Mouse (Mus musculus) ES-E14 (cell line): ENCODE results near the gene Efna4. TPM values are rescaled to one million over a fixed set of nuclear protein-coding genes. Genes with fewer than 3 reads are reported as not detected.
A peak's percentile ranks its signal among the peaks of the same experiment; 100 is the strongest.

ENCODE experiments used
- DNase-seq: peaks from one replicate; pipeline ENCODE4 v3.0.0-alpha.2; 2013; ENCODE audit warnings: low read depth, low spot score
- H3K27ac ChIP-seq: 2 replicates; pipeline ENCODE4 v1.5.1; 2012; ENCODE audit warnings: low read depth, mild to moderate bottlenecking, low read length, moderate library complexity, mixed read lengths; ENCODE audit not compliant: poor library complexity, insufficient read depth, severe bottlenecking
- H3K36me3 ChIP-seq: 2 replicates; pipeline ENCODE4 v1.6.1; 2012; ENCODE audit warnings: mild to moderate bottlenecking, low read length, moderate library complexity, mixed read lengths; ENCODE audit not compliant: control insufficient read depth, poor library complexity, insufficient read depth, severe bottlenecking
- H3K4me1 ChIP-seq, 2 experiments: fragments of 150-350 bp in 1 of 2; sonication (generic) in 1 of 2; 2 replicates each; pipeline ENCODE4 v1.6.1; 2012; ENCODE audit warnings: low read length in 2 of 2, mild to moderate bottlenecking in 1 of 2, mixed read lengths in 1 of 2; ENCODE audit not compliant: control insufficient read depth in 2 of 2, insufficient read depth in 2 of 2, poor library complexity in 1 of 2
- H3K4me3 ChIP-seq, 2 experiments: fragments of 150-350 bp in 1 of 2; sonication (generic) in 1 of 2; 2 replicates each; pipeline ENCODE4 v1.5.1; 2012; ENCODE audit warnings: low read length in 2 of 2, low read depth in 1 of 2, mild to moderate bottlenecking in 1 of 2, mixed read lengths in 1 of 2; ENCODE audit not compliant: insufficient read depth in 1 of 2, poor library complexity in 1 of 2, severe bottlenecking in 1 of 2
- H3K9ac ChIP-seq: 2 replicates; pipeline ENCODE4 v1.6.1; 2012; ENCODE audit warnings: low read depth, mild to moderate bottlenecking, low read length, mixed read lengths; ENCODE audit not compliant: poor library complexity, insufficient read depth, severe bottlenecking
- H3K9me3 ChIP-seq: fragments of 150-350 bp; sonication (generic); 2 replicates; pipeline ENCODE4 v1.6.1; 2012; ENCODE audit warnings: low read depth, mild to moderate bottlenecking, low read length; ENCODE audit not compliant: control insufficient read depth, insufficient read depth
- CHD2 ChIP-seq: IDR thresholded peaks from 2 replicates; pipeline ENCODE4 v1.6.1; 2014; ENCODE audit warnings: mild to moderate bottlenecking, low read depth, low read length, inconsistent platforms
- HCFC1 ChIP-seq: IDR thresholded peaks from 2 replicates; pipeline ENCODE4 v1.6.1; 2012; ENCODE audit warnings: low read length, inconsistent platforms, borderline replicate concordance; ENCODE audit not compliant: insufficient read depth
- MAFK ChIP-seq: IDR thresholded peaks from 2 replicates; pipeline ENCODE4 v1.6.1; 2014; ENCODE audit warnings: mild to moderate bottlenecking, low read depth, low read length, inconsistent platforms; ENCODE audit not compliant: insufficient read depth
- ZC3H11A ChIP-seq: IDR thresholded peaks from 2 replicates; pipeline ENCODE4 v1.6.1; 2012; ENCODE audit warnings: low read depth, mild to moderate bottlenecking, inconsistent platforms, low read length, borderline replicate concordance
- ZNF384 ChIP-seq: IDR thresholded peaks from 2 replicates; pipeline ENCODE4 v1.6.1; 2012; ENCODE audit warnings: low read depth, low read length, inconsistent platforms
- in situ Hi-C, 2 experiments: fragments of 600-800 bp; cut with MboI; formaldehyde crosslinking; loops; one replicate each; pipeline ENCODE4 v1.15.1; 2025; ENCODE audit warnings: low sequenced_read_pairs in 2 of 2, inconsistent platforms in 1 of 2; ENCODE audit not compliant: unreplicated experiment in 2 of 2
- total RNA-seq: library from RNA; depleted of rRNA; stranded (reverse); fragments of 300-350 nt; gene quantifications from 2 replicates; pipeline ENCODE4 v1.2.3, GENCODE M21; 2012

Efna4 gene
- total RNA-seq, 1 experiment, result 24.0 TPM

DNA sequence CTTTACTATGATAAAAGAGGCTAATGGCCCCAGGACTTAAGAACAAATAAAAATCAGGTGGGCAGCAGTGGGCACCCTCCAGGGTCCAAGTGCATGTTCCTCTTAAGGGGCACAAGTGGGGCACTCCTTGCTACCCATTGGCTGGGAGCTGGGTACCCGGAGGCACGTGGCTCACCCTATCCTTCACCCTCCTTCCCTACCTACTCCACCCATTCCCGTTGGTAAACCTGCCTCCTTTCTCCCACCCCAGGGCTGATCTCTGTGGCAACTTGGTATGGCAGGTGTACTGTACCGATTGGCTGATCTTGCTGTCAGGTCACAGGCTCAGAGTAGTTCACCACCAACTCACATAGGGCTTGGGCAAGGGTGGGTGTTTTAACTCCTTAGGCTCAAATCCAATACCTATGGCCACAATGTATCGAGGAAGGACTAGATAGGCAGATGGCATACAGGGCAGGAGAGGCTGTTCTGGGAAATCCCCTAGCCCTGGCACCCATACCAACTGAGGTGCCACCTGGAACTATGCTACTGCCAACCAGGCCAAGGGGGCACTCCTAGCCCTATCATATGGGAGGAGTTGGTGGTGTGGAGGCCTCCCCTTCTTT, 45.9 kb upstream of the Efna4 start:
- no peaks in the 10 kb centered on the region for H3K9me3 ChIP-seq
- peaks cover 4 to 69% of the 10 kb centered on the region in 2 experiments for H3K4me1 ChIP-seq
- in situ Hi-C loops, result no loop called here
- TF ChIP-seq ZNF384 (no peak), HCFC1 (no peak), CHD2 (no peak), ZC3H11A (no peak), MAFK (no peak)
- H3K36me3 ChIP-seq, result peaks cover 15% of the 10 kb centered on the region; the same call in 1 of the 2 replicates
- H3K27ac ChIP-seq, result peak overlapping the region; percentile 90
- no peak overlapping the region for H3K4me3 ChIP-seq
- H3K9ac ChIP-seq, result no peak overlapping the region
- DNase-seq, result no peak

DNA sequence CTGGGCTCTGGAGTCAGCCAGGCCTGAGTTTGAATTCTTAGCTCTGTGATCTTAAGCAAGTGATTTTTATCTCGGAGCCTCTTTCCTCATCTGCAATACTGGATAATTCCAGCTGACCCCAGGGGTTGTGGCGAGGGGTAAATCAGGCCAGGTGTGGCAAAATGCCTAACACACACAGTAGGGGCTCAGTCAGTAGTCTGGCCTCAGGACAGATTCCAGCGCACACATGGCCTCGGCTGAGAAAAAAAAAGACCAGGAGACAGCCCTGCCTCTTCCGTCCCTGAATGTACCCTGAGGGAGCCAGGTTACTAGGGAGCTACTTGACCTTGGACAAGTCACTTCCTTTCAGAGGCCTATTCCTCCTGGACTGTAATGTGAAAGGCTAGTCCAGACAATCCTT, 45.1 kb upstream of the Efna4 start:
- Histone ChIP-seq H3K9ac (no peak overlapping the region), H3K27ac (peak overlapping the region; percentile 90), H3K36me3 (peaks cover 15% of the 10 kb centered on the region; the same call in 1 of the 2 replicates), H3K9me3 (no peaks in the 10 kb centered on the region), H3K4me1 (peaks cover 5 to 63% of the 10 kb centered on the region in 2 experiments), H3K4me3 (peak overlapping the region in 1 of 2 experiments; percentile 5; a peak in 1 of 4 replicates)
- in situ Hi-C loops, result no loop called here
- peak; percentile 63 for DNase-seq
- TF ChIP-seq HCFC1 (no peak), ZNF384 (peak; percentile 74)

DNA sequence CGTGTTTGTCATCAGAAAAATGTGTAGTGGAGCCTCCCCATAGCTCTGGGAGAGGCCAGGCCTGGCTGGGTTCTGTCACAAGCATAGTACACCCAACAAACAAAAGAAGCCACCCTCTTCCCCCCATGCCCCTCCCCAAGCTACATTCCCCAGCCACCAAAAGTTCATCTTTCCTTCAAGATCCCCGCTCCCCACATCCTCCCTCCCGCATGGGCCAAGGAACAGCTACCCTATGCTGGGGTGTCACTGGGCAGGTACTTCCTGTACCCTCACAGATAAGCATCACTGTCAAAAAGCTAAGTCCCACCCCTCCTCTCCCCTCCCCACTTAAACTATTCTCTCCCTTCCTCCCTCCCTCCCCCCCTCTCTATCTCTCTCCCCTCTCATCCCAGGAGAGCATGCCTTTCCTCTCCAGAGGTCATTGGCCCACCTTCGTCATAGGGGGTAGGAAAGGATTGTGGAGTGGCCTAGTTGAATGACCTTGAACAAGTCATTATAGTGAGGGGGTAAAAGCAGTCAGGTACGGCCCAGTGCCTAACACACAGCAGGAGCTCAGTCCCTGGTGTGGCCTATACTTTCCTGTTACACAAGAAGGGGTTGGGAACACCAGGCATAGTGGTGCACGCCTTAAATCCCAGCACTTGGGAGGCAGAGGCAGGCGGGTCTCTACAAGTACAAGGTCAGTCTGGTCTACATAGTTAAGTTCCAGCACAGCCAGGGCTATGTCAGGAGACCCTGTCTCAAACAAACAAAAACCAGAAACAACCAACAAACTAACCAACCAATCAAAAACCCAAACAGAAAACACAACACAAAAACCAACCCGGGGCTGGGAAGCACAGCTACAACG, 44.4 kb upstream of the Efna4 start:
- H3K4me1 ChIP-seq, result peaks cover 6 to 60% of the 10 kb centered on the region in 2 experiments

DNA sequence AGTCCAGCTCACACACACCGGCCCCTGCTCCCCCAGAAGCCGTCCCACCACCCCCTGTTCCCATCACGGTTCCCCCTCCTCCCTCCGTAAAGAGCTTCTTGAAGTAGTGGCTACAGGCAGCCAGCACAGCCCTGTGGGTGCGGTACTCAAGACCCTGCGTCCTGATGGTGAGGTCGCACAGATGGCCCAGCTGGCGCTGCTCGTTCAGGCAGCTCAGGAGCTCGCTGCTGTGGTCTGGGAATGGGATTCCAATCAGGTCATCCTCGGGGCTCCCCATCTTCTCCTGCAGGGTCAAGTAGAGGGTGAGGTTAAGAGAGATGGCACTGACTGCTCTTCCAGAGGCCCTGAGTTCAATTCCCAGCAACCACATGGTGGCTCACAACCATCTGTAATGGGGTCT, 43.4 kb upstream of the Efna4 start:
- TF ChIP-seq ZC3H11A (no peak), HCFC1 (no peak), MAFK (no peak), CHD2 (no peak), ZNF384 (no peak)
- no peak for DNase-seq
- Histone ChIP-seq H3K9me3 (no peaks in the 10 kb centered on the region), H3K4me3 (peak overlapping the region in 1 of 2 experiments; percentile 65; a peak in 2 of 4 replicates), H3K27ac (no peak overlapping the region; the same call in 1 of the 2 replicates), H3K4me1 (peaks cover 6 to 50% of the 10 kb centered on the region in 2 experiments), H3K9ac (peak overlapping the region; percentile 54; the same call in 1 of the 2 replicates), H3K36me3 (peaks cover 20% of the 10 kb centered on the region; the same call in 1 of the 2 replicates)
- in situ Hi-C loops, result no loop called here

More for the DNA sequence above, 44.4 kb upstream of the Efna4 start:
- Histone ChIP-seq H3K27ac (peak overlapping the region; percentile 90), H3K9me3 (no peaks in the 10 kb centered on the region), H3K9ac (no peak overlapping the region), H3K36me3 (peaks cover 17% of the 10 kb centered on the region; the same call in 1 of the 2 replicates), H3K4me3 (peak overlapping the region in 1 of 2 experiments; percentile 13; a peak in 1 of 4 replicates)
- DNase-seq, result peak; percentile 72
- in situ Hi-C loops, result no loop called here
- TF ChIP-seq CHD2 (no peak), HCFC1 (no peak), MAFK (no peak), ZNF384 (no peak), ZC3H11A (no peak)
